Mouse (Mus musculus) colon, adult 2 months (tissue): ENCODE measurements around the gene Gm11992. TPM values are rescaled to one million over a fixed set of nuclear protein-coding genes. Genes with fewer than 3 reads are reported as not detected.

Experiments used
- polyA plus RNA-seq: library from polyadenylated mRNA; depleted of rRNA; stranded (reverse); fragments of >200 nt; gene quantifications from 2 replicates; pipeline ENCODE4 v1.2.3, GENCODE M21; 2012; rRNA removed

Gene Gm11992
- polyA plus RNA-seq: 1.2 and 1.3 TPM in 2 replicates

DNA sequence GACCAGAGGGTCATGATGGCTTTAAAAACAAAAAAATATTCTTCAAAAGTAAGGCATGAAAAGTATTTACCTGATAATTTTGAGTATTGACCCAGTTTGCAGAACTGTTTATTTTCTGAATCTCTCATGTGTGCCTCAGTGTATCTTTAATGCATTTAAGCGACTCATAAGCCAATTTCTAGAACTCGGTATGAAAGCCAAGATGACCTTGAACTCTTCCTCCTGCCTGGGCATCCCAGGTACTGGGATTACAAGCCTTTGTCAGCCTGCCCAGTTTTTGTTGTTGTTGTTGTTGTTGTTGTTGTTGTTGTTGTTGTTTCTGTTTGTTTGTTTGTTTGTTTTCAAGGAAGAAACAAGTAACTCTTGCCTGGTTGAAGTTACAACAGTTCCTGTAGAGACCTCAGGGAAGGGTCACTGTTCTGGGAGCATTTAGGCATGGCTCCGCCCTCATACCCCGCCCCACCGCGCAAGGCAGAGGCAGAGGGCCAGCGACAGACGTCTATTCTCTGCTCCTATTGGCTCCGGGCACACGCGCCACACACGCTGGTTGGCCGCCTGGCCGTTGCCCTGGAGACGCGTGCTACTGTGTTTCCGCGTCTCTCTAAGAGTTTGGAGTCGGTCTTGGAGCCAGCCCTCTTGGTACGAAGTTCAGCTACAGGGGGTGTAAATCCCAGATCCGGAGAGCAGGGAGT lies at the start of gene Gm11992:
Gm11992 (plus strand) TSS at position 584 of the 692 bp plus-strand sequence.

DNA sequence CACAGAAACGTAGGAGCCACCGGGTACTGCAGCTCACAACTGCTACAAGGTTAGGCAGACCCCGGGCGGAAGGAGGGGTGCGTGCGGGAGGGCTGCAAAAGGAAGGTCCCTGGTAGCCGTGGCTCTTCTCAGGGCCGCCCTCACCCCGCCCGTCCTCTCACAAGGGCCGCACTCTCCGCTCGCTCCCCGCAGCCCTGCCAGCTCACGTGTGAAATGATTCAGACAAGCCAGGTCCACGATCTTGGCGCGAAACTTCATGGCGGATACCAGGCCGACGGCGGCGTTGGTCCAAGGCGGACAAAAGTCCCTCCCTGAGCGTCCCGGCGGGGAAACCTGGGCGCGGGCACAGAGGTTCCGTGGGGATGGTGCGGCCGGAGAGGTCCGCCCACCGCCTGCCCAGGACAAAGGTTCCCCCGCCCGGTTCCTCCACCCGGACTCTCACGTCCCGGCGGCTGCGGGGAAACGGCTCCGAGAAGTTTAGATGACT lies 37.5 kb upstream of the Gm11992 start, which contains the start of gene Hus1:
Hus1 (minus strand) TSS at position 339 of the 487 bp plus-strand sequence.

DNA sequence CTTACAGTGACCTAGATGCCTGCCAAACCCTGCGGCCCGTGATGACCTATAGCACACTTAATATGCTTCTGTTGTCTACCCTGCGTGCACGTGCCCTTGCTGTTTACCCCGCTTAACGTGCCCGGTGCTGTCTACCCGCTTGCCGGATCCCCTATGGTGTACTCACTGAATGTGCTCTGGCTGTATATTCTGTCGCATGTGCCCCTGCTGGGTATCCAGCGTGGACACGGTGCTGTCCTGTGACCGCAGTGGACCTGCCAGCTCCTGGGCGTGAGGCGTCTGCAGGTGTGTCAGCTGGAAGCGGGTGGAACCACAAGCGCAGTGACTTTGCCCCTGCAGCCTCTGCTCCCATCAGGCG lies 288 bp downstream of the Gm11992 start, which contains the start of gene Sun3:
Sun3 (minus strand) TSS at position 289 of the 358 bp plus-strand sequence.

DNA sequence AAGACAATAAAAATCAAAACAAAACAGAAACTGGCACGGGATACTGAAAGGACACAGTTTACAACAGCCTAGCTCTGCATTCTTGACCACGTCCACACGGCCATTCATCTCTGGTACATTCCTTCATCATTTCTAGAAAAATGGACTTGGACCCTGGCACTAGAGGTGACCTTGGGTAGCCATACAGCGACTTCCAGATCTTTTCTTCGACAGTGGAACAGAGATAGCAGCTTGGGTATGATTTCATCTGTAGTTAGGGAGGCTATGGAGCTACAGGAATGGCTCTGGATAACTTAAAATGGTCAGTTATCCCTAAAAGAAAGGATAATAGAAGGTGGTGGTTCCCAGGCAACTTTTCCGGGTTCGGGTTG lies 69.6 kb downstream of the Gm11992 start, which contains the start of gene Upp1:
Upp1 (plus strand) TSS at position 54 of the 371 bp plus-strand sequence.

Other genes with a start within 250 kb of the Gm11992 start
- gene Pkd1l1, start 75.3 kb upstream of the Gm11992 start, polyA plus RNA-seq: 0.08 TPM in 1 of 2 replicates, not detected in the other
- 3.9 and 4.0 TPM in 2 replicates for gene Hus1, start 37.4 kb upstream of the Gm11992 start, polyA plus RNA-seq
- gene Sun3, start 397 bp downstream of the Gm11992 start, polyA plus RNA-seq: 0.12 and 0.15 TPM in 2 replicates
- gene Upp1, start 69.5 kb downstream of the Gm11992 start, polyA plus RNA-seq: 68.6 and 73.7 TPM in 2 replicates
- gene Abca13, start 143.3 kb downstream of the Gm11992 start, polyA plus RNA-seq: 0.02 and 0.03 TPM in 2 replicates